Mouse (Mus musculus) kidney, postnatal 4 days (tissue): ENCODE results near the gene Lyrm9.

Experiments used
- DNase-seq, 2 experiments: peaks; one replicate each; pipeline ENCODE4 v3.0.0; 2021; ENCODE audit warnings: mixed read lengths in 2 of 2

The Lyrm9 gene

GRCm38 (mm10) chr11:78826442-78827013 is at the start of gene Lyrm9:
TSS of gene Lyrm9 (plus strand) at chr11:78826584.
- peak; percentile 97 for DNase-seq

DNA sequence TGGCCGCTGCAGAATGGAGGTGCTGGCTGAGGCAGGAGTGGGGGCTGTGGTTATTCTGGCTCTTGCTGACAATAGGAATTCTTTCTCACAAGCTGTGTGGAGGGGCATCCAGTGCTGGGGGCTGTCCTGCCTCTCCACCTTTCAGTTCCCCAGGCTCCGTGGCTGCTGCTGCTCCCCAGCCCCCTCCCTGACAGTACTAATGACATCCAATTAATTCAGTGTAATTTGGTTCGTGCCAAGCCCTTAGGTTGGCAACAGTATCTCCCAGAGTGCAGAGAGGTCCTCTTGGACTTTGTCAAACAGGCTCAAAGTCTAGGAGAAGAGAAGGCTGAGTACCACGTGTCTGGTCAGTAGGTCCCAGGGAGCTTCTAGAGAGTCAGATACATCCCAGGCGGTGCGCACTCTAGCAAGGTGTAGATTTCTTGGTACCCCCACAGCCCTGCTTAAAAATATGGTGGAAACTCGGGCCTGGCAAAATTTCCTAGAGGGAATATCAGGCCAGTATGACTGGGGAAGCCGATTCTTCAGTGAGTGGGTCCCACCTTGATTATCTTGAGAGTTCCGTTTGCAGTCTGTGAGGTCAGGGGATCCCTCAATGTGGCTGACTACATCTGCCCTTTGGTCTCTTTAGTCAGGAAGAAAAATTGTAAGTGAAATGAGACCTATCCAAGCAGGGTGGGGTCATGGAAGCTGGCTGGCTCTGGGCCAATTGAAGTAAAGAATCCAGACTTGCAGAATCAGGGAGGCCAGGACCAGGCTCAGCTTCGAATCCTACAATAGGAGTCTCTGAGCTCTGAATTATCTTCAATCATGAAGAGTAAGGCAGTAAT is 48.3 kb upstream of the Lyrm9 start:
- peak in 1 of 2 experiments; percentile 43 for DNase-seq

DNA sequence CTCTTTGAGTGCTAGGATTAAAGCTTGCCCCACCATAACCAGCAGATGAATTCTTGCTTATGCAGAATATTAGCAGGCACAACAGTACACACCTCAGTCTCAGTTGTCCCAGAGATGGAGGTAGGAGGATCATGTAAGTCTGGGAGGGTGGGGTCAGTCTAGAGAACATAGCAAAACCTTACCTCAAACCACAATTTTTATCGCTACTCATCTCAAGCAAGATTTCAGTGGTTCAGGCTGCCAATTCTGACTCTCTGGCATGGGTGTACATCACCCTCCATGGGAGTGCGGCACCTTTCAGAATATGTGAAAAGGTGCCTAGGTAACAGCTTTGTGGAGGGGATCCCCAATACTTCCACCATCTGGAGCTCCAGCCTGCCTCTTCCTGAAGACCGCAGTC is 46.4 kb upstream of the Lyrm9 start:
- no peak for DNase-seq

DNA sequence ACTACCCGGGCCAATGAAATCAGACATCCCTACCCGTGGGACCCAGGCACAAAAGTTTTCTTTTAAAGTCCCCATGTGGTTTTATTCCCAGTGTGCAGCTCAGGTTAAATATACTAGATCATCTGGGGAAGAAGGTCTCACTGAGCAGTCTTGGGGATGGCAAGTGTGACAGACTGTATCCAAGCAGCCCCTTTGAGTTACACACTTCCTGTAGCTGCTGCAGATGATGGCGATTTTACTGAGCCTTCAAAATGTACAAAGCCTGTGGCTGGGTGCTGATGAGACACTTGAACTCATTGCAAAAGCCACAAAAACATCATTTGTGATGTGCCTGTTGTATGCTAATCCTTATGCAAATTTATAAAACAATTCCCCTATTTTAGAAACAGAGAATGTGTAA is 45.8 kb upstream of the Lyrm9 start:
- no peak for DNase-seq

- DNase-seq, result no peak
Measured at GRCm38 (mm10) chr11:78782326-78782725, 44.1 kb upstream of the Lyrm9 start.

DNA sequence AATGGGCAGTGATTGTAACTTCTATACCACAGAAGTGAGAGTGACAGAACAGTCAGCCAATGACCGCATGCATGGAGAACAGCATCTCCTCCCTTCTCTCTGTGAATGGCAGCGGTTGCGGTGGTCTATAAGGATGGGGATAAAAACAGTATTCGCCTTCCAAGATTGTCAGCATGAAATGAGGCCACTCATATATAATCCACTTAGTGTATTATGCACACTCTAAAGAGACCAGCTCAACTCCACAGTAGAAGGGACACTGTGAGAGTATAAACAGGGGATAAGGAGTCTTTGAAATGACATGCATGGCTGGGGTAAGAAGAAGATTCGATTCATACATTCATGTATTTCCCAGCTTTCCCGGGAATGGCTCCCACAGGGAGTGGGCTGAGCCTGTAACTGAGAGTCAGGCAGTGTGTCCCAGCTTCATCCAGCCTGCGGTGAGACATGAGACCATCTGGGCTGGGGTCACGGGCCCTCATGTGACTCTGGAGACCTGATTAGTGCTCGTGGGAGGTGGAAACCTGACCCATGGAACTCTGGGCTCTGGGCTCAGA is 43.5 kb upstream of the Lyrm9 start:
- no peak for DNase-seq

DNA sequence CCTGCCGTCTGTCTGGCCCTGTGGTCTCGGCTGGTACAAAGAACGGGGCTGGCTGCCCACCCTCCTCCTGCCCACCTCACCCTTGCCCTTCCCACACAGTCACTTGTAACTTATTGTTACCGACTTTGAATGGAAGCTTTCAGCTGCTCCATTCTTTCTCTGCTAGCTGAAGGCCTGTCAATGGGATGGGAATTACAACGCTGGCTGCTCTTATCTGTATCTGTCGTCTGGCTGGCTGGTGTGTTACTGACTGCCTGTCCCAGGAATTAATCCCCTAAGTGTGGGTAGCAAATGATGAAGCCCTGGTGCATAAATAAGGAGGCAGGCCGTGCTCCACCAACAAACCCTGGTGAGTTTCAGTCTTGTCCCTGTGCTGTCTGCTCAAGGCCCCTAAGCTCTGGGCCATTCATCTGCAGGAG is 40.4 kb upstream of the Lyrm9 start:
- DNase-seq, result no peak

DNA sequence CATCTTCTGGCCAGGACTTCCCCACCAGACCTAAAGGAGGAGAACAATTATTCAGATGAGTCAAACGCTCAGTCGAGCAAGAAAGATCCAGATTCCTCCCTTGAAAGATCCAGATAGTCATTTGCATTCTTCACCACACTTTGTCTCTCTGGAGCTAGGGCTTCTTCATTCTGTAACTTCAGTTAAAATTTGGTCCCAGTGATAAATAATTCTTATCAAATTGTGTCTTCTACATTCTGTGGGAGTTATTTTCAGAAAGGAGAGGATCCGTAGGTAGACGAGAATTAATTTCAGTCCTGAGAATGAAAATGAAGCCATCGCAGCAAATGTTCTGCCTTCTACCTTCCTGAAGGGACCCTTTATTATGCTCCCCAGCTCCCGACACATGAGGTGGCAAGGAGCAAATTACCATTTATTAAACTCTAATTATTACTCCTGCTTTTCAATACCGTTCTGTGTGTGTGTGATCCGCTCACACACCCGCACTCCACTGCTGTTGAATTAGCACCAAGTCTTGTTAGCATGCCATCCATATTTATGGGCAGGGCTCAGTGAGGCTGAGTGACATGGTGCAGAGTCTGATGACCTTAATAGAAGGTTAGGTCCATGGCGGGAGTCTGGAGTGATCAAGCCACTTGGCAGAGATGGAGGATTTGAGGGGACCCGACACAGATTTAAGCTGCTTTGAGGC is 36.9 kb upstream of the Lyrm9 start:
- DNase-seq, result no peak

- DNase-seq, result peak; percentile 77 to 85
Measured at GRCm38 (mm10) chr11:78791582-78791981, 34.8 kb upstream of the Lyrm9 start.

DNA sequence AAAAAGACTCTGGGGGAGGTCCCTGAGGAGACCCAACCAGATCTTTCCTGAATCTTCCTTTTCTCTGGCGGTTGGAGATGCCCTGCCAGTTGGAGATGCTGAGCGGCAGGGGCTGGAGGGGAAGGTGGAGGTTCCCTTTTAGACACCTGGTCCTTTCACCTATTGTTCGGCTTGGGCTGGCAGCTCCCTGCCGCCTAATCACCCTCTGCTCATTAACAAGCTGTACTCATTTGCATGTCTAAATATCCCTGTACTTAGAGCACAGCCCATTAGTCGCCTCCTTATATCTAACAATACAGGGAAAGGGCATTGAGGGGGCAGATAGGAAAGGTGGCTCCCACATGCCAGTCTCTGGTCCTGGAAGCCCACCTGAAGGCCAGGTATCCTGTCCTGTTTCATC is 34.3 kb upstream of the Lyrm9 start:
- no peak for DNase-seq

DNA sequence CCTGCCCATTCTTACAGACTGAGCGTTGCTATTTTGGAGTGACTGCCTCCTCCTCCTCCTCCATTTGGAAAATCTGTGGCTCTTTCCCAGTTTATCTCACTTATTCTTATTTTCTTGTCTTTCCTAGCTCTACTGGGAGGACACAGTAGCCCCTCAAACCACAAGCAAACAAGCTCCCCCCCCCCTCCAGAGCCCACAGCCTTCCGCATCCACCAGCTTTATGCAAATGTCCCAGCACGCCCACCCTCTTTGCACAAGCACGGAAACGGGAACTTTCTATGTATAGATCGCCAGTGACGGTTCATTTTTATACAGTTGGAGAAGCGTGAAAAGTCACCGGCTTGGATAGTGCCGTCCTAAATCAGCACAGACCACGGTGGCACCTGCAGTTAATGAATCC is 33.9 kb upstream of the Lyrm9 start:
- DNase-seq, result peak in 1 of 2 experiments; percentile 16

DNA sequence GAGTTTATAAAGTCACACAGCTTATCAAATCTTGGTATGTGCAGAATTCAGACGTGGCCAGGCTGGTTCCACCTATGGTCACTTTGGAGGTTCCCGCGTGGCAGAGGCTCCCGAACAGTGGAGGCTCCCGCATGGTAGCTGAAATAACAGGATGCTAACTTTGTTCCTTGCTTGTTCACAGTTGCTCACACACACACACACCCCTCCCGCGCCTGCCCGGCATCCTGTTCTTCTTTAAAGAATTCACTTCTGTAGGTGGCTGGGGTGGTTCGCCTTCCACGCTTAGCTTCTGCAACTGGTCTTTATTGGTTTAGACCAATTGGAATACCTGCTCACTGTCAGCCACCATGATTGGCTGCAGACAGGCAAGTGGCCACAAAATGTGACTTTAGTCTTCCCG is 33.3 kb upstream of the Lyrm9 start:
- DNase-seq, result no peak

DNA sequence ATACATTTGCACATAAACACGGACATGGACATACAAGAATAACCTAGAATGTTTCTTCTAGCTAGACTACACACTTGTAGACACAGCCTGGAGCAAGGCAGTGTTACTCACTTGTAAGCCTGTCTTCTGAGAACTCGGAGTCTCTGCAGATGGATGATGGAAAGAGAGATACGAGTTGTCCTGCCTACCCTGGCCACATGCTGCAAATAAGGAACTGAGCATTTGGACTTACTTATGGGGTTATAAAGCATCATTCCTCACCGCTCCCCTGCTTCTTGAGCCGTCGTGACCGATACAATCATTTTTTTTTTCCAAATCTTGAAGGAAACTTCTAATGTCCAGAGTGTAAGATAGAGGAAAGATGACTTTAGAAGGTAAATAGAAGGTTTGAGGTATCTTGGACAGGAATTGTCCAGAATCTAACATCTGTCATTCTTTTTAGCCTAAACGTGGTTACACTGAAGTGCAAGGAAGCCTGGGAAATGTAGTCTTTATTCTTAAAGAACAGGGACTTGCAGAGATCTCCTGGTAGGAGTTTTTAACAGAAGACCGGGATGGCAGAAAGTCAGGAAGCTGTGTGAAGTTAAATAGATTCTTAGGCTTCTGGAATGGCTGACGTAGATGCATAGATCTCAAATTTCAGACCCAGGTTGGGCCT is 30.2 kb upstream of the Lyrm9 start:
- DNase-seq, result no peak

- DNase-seq, result no peak
Measured at GRCm38 (mm10) chr11:78801094-78801493, 25.3 kb upstream of the Lyrm9 start.

DNA sequence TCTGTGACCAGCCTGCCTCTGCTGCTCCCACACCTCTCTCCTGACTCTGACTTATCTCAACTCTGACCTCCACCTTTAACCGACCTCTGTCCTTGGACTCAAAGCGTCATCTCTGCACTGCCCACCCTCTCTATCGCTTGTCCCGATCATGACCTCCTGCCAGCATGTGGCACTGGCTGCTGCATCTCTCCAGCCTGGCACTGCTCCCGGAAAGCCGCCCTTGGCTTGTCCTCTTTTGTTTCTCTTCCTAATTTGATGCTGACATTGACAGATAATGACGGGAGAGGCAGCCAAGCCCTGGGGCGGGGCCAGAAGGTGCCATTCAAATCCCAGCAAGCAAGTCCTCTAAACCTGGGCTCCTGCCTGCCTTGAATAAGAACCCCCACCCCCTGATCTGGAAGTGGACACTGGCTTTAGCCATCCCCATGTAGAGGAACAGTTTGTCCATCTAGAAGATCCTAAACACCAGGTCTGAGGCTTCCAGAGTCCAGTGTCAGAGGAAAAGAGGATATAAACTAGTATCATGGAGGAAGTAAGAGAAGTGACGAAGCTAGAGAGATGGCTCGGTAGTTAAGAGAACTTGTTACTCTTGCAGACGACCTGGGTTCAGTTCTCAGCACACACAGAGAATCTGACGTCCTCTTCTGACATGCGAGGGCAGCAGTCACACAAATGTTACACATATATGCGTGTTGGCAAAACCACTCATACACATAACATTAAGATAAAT is 22.6 kb upstream of the Lyrm9 start:
- peak; percentile 35 to 47 for DNase-seq

DNA sequence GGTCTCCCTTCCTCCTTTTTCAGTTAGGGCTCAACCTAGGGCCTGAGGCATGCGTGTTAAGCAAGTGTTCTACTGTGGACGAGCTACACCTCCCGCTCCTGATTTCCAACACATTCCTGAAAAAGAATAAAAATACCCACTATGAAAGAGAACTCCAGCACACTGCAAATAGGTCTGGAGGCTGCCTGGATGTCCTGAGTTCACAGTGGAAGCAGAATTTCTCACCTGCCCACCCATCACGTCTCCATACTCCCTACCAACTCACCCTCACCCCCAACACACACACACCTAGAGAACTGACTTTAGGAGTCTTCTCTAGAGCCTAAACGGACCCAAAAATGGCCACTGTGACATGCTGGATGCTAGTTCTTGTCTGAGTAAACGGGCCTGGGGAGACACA is 21.8 kb upstream of the Lyrm9 start:
- no peak for DNase-seq

DNA sequence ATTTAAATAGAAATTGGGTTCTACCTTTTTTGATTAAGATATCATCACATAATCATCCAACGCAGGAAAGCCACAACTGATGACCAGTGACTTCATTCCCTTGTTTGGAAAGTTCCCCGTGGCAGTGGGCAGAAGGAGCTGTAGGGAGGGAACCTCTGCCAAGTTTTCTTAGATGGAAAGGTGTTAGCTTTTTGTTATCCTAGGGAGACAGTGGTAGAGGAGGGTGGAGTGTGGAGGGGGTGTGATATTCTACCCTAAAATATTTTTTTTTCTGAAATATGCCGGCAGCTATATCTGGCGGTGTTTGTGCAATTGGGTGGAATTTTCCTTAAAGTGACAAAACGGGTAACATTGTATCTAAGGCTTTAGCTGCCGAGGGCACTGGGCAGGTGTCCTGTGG is 21.2 kb upstream of the Lyrm9 start:
- DNase-seq, result no peak

- DNase-seq, result no peak
Measured at GRCm38 (mm10) chr11:78805691-78806137, 20.7 kb upstream of the Lyrm9 start.

GRCm38 (mm10) chr11:78807341-78808108 is 18.9 kb upstream of the Lyrm9 start:
- no peak for DNase-seq

DNA sequence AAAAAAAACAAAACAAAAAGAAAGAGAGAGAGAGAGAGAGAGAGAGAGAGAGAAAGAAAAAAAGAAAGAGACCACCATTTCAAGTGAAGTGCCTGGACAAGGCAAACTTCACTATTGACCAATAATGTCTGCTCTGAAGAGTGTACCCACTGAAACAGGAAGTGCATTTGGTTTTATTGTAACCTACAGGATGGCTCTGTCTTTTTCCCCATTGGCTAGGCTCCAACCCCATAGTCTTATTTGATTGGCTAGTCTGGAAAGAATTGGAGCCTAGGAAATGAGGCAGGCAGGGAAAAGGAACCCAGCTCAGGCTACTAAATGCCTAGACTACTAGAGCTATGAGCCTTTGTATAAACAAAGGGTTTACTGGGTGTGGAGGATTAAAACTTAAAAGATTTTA is 17.0 kb upstream of the Lyrm9 start:
- DNase-seq, result no peak

DNA sequence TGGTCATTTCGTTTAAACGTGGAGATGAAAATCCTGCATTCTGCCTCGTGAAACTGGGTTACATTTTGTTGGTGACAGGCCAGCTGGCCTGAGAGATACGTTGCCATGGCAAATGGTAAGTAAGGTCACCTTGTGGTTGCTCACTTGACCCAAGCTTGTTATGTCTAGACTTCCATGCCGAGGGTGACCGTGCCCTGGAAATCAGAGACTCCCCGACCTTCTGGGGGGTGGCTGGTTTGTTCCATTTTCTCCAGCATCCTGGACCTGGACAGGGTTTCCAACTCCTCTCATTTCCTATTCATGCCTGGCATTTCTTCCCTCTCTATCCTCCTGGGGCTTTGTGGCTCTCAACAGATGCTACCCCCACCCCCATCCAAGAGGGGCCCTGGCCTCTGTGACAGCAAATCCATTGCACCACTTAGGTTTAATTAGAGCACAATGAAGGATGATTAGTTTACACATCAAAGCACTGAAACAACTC is 11.9 kb upstream of the Lyrm9 start:
- DNase-seq, result no peak
